Mouse (Mus musculus): ENCODE measurements around the gene Dnah17.

The Dnah17 gene

GRCm38 (mm10) chr11:118091002-118091670 is 39.3 kb downstream of the Dnah17 start:
- DNase-seq (ENCODE audit: extremely low spot score, low spot score), result peak; percentile 34

DNA sequence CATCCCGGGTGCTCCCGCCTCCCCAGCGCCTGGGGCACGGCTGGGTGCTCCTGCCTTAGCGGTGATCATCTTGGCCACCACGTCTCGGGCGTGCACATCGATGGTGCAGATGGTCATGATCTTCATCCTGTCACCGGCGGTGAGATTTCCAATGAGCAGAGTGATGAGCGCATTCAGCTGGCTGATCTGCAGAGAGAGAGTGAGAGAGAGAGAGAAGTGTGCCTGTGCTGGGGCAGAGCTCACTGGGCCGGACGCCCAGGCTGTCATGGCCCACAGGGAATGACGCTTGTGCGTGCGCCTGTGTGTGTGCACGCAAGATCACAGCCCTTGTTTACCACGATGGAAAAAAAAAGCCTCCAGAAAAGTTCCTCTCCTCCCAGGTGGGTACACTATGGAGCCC is 41.5 kb downstream of the Dnah17 start:
- DNase-seq (ENCODE audit: extremely low spot score, low spot score), result no peak

DNA sequence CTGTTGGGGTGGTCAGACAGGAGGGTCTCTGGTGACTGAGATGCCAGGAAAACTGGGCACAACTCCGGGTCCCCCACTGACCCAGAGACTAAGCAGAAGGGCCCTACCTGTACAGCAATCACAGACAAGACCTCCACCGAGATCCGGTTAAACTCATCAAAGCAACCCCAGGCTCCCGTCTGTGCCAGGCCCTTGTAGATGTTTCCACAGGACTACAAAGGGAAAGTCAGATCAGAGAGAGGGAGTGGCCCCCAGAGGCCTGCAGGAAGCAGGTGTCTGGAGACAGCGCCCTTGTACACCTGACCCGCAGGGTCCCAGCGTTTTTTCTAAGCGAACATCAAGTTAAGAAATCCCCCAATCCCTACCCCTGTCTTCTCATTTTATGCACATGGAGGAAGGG is 44.5 kb downstream of the Dnah17 start:
- no peak for DNase-seq (ENCODE audit: extremely low spot score, low spot score)

DNA sequence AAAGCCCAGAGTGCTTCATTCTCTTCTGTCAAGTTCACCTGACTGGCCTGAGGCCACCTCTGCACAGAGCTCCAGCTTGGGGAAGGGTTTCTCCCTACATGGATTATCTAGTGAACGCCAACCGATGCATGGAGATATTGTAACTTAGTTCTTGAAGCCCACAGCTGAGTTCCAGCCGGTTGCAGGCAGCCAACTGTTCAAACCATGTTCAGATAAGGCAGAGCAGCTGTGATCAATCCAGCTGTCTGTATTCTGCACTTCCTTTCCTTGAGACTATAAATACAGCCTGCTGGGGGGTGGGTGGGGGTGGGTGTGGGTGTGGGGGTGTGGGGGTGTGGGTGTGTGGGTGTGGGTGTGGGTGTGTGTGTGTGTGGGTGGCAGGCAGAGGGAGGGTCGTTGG is 45.3 kb downstream of the Dnah17 start:
- DNase-seq (ENCODE audit: extremely low spot score, low spot score), result no peak

DNA sequence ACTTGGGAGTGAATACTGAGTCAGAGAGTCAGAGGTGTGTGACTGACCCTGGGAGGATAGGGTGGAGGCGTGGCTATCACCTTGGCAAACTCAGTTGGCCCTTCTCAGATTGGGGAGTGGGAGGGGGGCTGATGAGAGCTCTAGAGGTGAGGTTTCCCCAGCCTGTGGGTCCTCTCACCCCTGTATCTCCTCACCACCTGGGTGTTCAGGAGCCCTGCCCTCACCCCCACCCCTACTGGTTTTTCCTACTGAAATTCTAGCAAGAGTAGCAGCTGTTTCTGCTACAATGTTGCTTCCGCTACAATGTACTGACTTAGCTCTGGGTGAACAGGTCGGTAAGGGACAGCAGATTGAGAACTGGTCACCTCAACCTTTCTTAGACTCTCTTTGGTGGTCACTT is 46.2 kb downstream of the Dnah17 start:
- no peak for DNase-seq (ENCODE audit: extremely low spot score, low spot score)

DNA sequence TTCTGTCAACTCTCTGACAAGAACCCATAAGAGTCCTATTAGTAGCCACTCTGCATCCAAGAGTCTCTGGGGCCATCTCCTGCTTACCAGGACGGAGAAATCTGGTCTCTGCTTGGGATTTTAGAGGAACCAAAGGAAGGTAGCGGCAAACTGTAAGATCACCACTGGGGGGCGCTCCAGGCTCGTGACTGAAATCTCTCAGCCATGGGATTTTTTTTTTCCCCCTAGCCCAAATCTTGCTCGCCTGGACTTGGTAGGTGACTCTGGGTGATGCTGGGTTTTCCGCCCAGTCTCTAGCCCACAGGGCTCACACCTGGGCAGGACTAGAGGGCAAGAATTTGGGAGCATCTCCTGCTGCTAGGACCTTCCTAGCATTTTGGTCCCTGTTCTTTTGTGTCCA is 46.6 kb downstream of the Dnah17 start:
- peak; percentile 76 for DNase-seq (ENCODE audit: extremely low spot score, low spot score)

GRCm38 (mm10) chr11:118082294-118082693 is 48.1 kb downstream of the Dnah17 start:
- no peak for DNase-seq (ENCODE audit: extremely low spot score, low spot score)

GRCm38 (mm10) chr11:118079750-118080149 is 50.7 kb downstream of the Dnah17 start:
- DNase-seq (ENCODE audit: extremely low spot score, low spot score), result no peak

- DNase-seq (ENCODE audit: extremely low spot score, low spot score), result no peak
Observed at GRCm38 (mm10) chr11:118076929-118077328, 53.5 kb downstream of the Dnah17 start.

DNA sequence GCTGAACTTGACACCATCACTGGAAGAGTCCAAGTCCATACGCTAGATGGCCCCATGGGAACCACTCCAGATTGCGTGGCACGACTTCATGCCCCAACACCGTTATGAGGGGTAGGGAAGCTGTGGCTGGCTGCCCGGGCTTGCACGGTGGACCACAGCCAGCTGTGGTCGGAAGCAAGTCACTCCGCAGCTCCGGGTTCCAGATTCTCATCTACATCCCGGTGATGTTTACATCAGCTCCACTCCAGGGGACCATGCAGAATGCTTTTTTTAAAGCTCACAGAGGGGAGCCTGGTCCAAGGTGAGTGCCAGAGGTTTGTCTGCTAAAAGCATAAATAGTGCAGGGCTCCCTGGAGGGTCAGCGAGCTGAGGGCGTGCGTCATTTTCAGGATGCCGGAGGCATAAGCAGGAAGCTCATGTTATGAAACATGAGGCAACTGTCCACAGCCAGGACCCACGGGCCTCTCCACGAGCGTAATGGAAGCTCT is 55.4 kb downstream of the Dnah17 start:
- DNase-seq (ENCODE audit: extremely low spot score, low spot score), result no peak

DNA sequence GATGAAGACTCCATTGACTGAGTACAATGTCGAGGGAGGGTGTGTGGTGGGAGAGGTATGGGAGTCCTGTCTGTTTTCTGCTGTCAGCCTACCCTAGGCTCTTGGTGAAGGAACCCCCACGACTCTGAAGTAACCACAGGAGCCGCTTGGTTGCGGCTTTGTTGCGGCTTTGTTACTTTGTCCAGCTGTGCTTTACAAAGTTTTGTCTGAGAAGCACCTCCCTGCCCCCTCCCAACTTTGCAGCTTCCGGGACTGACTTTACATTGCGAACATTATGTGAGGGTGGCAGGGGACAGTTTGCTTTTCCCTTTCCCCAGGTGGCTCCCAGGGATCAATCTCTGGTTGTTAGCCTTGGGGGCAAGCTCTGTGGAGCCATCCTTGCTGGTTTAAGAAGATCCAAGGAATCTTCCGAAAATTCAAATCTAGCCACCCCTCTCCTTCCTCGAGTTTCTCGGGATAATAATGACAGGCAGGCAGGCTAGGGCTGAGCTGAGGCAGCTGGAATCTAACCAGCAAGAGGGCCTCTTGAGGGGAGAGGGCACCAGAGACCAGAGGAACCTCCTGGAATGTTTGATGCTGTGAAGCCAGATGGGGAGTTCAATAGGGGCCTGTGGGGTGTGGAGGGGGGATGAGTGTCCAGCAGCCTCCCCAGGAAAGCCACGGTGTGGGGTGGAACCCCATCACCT is 59.1 kb downstream of the Dnah17 start:
- DNase-seq (ENCODE audit: extremely low spot score, low spot score), result no peak

GRCm38 (mm10) chr11:118068812-118069332 is 61.6 kb downstream of the Dnah17 start:
- DNase-seq (ENCODE audit: extremely low spot score, low spot score), result no peak

DNA sequence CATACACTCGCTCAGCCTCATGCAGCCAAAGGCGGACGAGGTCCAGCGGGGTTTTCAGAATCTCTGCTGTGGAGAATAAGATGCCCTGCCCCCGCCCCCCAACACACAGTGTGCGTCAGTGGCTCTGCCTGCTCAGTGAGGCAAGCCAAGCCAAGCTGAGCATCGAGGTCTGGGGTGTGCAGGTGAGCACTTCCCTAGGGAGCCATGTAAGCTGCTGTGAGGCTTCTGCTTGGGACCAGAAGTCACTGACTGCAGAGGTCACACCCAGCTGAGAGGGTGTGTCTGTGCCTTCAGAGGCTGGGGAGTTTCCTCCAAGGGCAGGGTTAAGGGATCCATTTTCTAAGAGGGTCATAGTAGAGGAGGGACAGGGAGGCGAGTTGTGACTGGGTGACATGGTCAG is 62.8 kb downstream of the Dnah17 start:
- DNase-seq (ENCODE audit: extremely low spot score, low spot score), result no peak

GRCm38 (mm10) chr11:118060038-118060437 is 70.4 kb downstream of the Dnah17 start:
- DNase-seq (ENCODE audit: extremely low spot score, low spot score), result no peak

DNA sequence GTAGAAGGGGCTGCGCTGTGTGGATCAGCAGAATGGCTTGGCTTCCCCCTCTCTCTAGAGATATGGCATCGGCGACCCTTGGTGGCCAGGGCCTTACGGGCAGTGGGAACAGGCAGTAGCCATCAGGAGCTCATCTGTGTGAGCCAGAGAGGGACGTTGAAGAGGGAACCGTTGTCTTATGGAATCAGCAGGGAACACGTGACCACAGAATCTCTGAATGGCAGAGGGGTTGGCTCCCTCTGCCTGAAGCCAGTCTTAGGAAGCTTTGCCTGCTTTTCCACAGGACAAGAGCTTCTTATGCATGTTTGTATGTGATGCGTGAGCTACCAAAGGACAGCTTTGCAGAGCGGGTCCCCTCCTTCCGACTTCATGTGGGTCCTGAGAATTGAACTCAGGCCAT is 71.6 kb downstream of the Dnah17 start:
- no peak for DNase-seq (ENCODE audit: extremely low spot score, low spot score)

DNA sequence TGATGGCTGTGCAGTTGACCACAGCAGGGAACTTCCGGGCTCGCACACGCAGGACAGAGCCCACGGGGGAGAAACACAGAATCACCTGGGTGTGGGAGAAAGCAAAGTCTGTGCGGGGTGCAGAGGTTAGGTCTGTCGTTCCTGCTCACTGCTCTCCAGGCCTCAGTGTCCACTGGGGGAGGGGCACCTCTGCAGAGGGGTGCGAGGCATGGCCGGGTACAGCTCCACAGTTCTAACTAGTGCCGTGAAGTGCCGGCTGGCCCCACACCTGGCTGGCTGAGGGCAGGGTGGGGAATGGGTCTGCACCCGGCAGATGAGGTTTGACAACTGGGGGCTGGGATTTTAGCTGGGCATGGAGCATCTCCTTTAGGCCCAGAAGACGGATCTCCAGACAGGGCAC is 72.1 kb downstream of the Dnah17 start:
- no peak for DNase-seq (ENCODE audit: extremely low spot score, low spot score)

DNA sequence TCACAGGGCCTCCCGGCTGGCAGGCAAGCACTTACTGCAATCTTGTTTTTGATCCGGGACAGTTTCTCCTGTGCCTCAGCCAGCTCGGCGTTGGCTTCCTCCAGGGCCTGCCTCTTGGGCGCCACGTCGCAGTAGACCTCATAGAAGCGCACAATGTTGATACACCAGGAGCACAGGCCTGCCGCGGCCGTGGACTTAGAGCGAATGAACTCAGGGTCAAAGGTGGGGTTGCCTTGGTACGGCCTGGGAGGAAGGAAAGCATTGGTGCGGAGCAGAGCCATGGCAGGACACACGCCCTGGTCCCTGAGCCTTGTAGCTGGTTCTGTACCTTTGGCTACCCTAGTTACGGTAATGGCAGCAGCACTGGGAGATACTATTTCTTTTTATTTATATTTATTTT is 80.3 kb downstream of the Dnah17 start:
- no peak for DNase-seq (ENCODE audit: extremely low spot score, low spot score)

DNA sequence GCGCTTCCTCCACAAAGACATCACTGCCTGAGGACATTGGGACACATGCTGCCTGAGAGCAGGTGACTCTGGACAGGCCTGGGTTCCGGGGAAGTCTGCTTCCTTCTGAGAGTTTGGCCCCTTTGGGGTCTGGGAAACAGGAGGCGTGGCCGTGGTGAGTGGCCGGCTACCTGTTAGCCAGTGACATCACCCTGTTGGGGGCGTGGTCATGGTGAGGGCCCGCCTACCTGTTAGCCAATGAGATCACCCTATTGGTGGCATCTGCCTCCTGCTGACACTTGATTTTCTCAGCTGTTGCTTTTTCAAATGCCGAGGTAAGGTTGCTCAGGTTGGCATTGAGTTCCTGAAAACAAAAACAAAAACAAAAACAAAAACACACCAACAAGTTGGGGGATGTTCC is 80.8 kb downstream of the Dnah17 start:
- no peak for DNase-seq (ENCODE audit: extremely low spot score, low spot score)

DNA sequence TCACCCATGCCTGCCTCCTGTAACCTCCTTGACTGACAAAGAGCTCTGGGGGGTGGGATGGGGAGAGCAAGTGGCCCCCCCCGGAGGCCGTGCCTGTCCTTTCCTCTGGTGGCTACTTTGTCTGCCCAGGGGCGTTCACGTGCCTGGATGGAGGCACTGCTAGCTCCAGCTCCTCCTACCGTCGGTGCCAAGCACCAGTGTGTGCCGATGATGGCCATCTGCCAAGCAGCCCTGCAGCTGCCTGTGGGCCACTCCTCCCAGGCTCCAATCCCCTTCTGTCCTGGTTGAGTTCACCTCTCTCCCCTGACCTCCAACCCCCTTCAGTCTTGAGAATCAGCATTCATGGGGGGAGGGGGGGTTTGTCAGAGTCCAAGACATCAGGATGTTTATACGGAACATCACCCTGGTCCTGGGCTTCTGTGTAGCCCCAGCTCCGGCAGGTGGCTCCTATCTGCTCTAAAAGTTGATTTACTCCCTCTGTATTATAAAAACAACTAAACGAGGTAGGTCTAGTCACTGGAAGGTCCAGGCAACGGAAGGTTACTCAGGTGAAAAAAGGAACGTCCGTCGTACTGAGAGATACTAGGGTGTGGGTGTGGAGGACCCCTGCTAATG is 87.0 kb downstream of the Dnah17 start:
- DNase-seq (ENCODE audit: extremely low spot score, low spot score), result no peak

GRCm38 (mm10) chr11:118042791-118043190 is 87.6 kb downstream of the Dnah17 start:
- DNase-seq (ENCODE audit: extremely low spot score, low spot score), result no peak

GRCm38 (mm10) chr11:118035068-118035467 is 95.4 kb downstream of the Dnah17 start:
- no peak for DNase-seq (ENCODE audit: extremely low spot score, low spot score)

DNA sequence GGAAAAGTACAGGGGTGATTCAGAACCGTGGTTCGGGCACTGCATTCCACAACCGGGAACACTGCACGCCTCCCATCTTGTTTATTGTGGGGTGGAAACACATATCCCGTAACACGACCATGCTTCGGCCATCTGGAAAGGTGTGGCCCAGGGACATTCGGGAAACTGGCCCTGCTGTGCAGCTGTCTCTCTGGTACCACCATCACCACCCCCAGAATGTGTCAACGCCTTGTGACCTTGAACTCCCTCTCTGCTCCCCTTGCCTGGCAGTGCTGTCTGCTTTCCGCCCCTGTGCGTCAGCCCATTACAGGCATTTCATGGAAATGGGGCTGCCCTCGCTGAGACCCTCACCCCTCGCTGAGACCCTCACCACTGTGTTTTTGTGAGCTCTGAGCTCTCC is 96.0 kb downstream of the Dnah17 start:
- no peak for DNase-seq (ENCODE audit: extremely low spot score, low spot score)

All from neural tube, embryonic 10.5 days (tissue).